Mouse (Mus musculus) neural tube, embryonic 15.5 days (tissue): ENCODE results near the gene Cacna1a. TPM values are rescaled to one million over a fixed set of nuclear protein-coding genes. Genes with fewer than 3 reads are reported as not detected.
"Not testable (repeated sequence)": the region's sequence is repeated elsewhere in the genome, so short reads cannot be mapped to it uniquely, and the experiment has no call there.

Source experiments
- ATAC-seq: fragments of 200-750 bp; cut with Nextera tagmentation; 2 replicates; pipeline ENCODE4 v1.8.0; 2017; ENCODE audit warnings: mild to moderate bottlenecking, moderate TSS enrichment, moderate library complexity; ENCODE audit not compliant: low FRiP score
- H3K27ac ChIP-seq: fragments of 300-500 bp; sonication (generic); replicated peaks from 2 replicates; pipeline ENCODE4 v1.5.1; 2015; ENCODE audit warnings: mild to moderate bottlenecking, inconsistent platforms
- H3K27me3 ChIP-seq: fragments of 300-500 bp; sonication (generic); replicated peaks from 2 replicates; pipeline ENCODE4 v1.6.1; 2015; ENCODE audit warnings: inconsistent platforms
- H3K36me3 ChIP-seq: fragments of 300-500 bp; sonication (generic); 2 replicates; pipeline ENCODE4 v1.6.1; 2015; ENCODE audit warnings: inconsistent platforms
- H3K4me1 ChIP-seq: fragments of 300-500 bp; sonication (generic); 2 replicates; pipeline ENCODE4 v1.6.1; 2015; ENCODE audit warnings: inconsistent platforms
- H3K4me2 ChIP-seq: fragments of 300-500 bp; sonication (generic); 2 replicates; pipeline ENCODE4 v1.6.1; 2015; ENCODE audit warnings: inconsistent platforms, mild to moderate bottlenecking, moderate library complexity
- H3K4me3 ChIP-seq: fragments of 300-500 bp; sonication (generic); replicated peaks from 2 replicates; pipeline ENCODE4 v1.5.1; 2015; ENCODE audit warnings: mild to moderate bottlenecking, inconsistent platforms
- H3K9ac ChIP-seq: fragments of 300-500 bp; sonication (generic); replicated peaks from 2 replicates; pipeline ENCODE4 v1.6.1; 2015; ENCODE audit warnings: mild to moderate bottlenecking, inconsistent platforms
- H3K9me3 ChIP-seq: fragments of 300-500 bp; sonication (generic); replicated peaks from 2 replicates; pipeline ENCODE4 v1.6.1; 2016; ENCODE audit warnings: inconsistent platforms
- WGBS: fragments of 180-500 bp; shearing (Covaris S2); methylation state at CpG from one replicate; pipeline ENCODE4 v1.1.7; 2015; ENCODE audit warnings: mixed read lengths; 5-methylcytosine and 5-hydroxymethylcytosine counted together
- polyA plus RNA-seq: library from polyadenylated mRNA; unstranded; fragments of >200 nt; fragmentation: Nextera tagmentation; extraction: Ambion mirVana; gene quantifications from 2 replicates; pipeline ENCODE4 v1.2.1, GENCODE M21; 2015

The Cacna1a gene
- polyA plus RNA-seq, 1 experiment from 2014 or later: 23.6 TPM

- Histone ChIP-seq H3K9me3 (no peaks in the 10 kb centered on the region), H3K9ac (peak overlapping the region; percentile 21), H3K4me1 (peaks cover 20% of the 10 kb centered on the region), H3K4me2 (peak overlapping the region; percentile 46), H3K27ac (no peak overlapping the region), H3K36me3 (peaks cover 18% of the 10 kb centered on the region), H3K4me3 (peak overlapping the region; percentile 6; the same call in 1 of the 2 replicates), H3K27me3 (0 out of 2 replicates have a peak, but pooled peaks cover 3% of the 10 kb centered on the region)
- WGBS: 14% methylated on average over 25 of the region's 26 CpGs
- 0 out of 2 replicates have a peak, but pooled peaks have one; percentile 29 for ATAC-seq
Measured at GRCm38 (mm10) chr8:84600311-84600907, 212.2 kb downstream of the Cacna1a start.

DNA sequence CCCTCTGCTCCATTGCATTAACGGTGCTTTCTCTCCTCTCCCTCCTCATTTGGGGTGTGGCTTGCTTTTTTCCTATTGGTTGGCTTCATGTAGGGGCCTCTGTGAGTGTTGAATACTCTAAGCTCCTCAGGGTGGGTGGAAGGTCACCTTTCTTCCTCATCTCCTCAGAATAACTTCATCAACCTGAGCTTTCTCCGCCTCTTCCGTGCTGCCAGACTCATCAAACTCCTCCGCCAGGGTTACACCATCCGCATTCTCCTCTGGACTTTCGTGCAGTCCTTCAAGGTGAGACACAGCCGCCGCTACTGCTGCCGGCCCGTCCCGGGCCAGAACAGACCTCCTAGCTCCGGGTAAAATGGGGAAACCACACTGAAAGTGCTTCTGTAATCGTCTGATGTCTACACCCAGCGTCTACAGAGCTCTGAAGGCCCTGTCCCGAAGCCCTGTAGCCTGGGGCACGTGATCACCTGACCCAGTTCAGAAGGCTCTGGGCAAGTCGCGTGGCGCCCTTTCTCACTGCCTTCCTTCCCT lies 213.0 kb downstream of the Cacna1a start:
- H3K27ac ChIP-seq: no peak overlapping the region
- 0 out of 2 replicates have a peak overlapping the region, but pooled peaks have one; percentile 21 for H3K9ac ChIP-seq
- H3K9me3 ChIP-seq: no peaks in the 10 kb centered on the region
- peak overlapping the region; percentile 46 for H3K4me2 ChIP-seq
- 0 out of 2 replicates have a peak, but pooled peaks cover 3% of the 10 kb centered on the region for H3K27me3 ChIP-seq
- H3K4me1 ChIP-seq: peaks cover 20% of the 10 kb centered on the region
- no peak for ATAC-seq
- WGBS: 14% methylated on average over 19 of the region's 19 CpGs
- H3K36me3 ChIP-seq: peaks cover 18% of the 10 kb centered on the region
- peak overlapping the region; percentile 13; the same call in 1 of the 2 replicates for H3K4me3 ChIP-seq

GRCm38 (mm10) chr8:84614512-84615223 lies 226.4 kb downstream of the Cacna1a start:
- Histone ChIP-seq H3K9me3 (no peaks in the 10 kb centered on the region), H3K4me2 (no peak overlapping the region), H3K36me3 (peaks cover 18% of the 10 kb centered on the region), H3K4me1 (peaks cover 17% of the 10 kb centered on the region; the same call in 1 of the 2 replicates), H3K9ac (no peak overlapping the region), H3K27ac (no peak overlapping the region), H3K4me3 (no peak overlapping the region), H3K27me3 (no peaks in the 10 kb centered on the region)
- 24% methylated on average over 16 of the region's 16 CpGs for WGBS
- no peak for ATAC-seq

DNA sequence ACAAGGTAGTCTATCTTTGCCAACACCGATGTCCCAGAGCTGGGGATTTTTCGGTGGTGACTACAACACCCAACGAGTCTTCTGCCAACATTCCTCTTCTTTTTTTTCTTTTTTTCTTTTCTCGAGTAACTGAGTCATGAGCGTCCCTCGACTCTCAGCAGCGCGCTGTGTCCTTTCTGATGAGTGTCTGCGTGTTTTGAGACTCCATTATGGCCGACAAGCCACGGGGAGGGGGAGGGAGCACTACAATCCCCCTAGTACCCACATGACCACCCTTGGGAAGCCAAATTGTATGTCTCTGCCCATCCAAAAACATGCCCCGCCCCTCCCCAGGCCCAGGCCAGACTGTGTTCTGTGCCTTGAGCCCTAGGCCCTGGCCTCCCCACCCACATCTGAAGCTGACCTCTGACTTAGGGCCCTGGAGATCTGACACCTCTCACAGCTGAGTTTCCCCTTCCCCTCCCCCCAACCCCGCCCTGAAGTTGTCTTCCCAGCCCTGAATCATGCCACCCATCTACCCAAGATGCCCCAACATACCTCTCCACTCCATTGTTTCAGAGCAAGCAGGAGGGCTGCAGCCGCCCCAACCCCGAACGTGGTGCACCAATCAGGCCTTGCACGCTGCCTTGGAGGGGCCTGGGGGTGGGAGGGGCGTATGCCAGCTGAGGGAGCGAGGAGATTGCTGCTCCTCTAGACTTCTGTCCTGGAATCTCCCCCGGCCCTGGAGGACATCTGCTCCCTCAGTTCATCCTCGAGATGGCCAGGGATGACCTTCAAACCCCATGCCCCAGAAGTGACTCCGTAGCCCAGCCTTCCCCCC lies 227.6 kb downstream of the Cacna1a start:
- H3K4me2 ChIP-seq: no peak overlapping the region
- H3K27me3 ChIP-seq: no peaks in the 10 kb centered on the region
- peaks cover 22% of the 10 kb centered on the region for H3K36me3 ChIP-seq
- no peaks in the 10 kb centered on the region for H3K9me3 ChIP-seq
- H3K4me3 ChIP-seq: no peak overlapping the region
- H3K9ac ChIP-seq: no peak overlapping the region
- 26% methylated on average over 22 of the region's 22 CpGs for WGBS
- peak; percentile 22; the same call in 1 of the 2 replicates for ATAC-seq
- no peak overlapping the region for H3K27ac ChIP-seq
- peaks cover 17% of the 10 kb centered on the region; the same call in 1 of the 2 replicates for H3K4me1 ChIP-seq

DNA sequence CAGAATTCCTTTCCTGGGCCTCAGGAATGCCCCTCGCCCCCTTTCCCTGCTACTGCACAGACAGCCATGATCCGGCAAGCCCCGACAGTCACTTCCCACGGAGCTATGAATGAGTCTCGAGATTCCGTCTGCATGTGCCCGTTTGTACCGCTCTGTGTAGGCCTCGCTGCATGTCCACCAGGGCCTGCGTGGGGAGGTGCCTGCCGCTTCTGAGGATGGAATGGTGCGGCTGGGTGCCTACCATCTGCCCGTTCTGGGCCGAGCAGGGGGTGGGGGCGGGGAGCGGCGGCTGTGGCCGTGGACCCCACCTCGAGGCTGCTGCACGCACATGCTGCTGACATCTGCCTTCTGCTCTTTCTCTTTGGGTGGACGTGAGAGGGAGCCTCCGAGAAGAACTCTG lies 228.8 kb downstream of the Cacna1a start:
- H3K36me3 ChIP-seq: peaks cover 20% of the 10 kb centered on the region
- H3K4me3 ChIP-seq: no peak overlapping the region
- H3K27ac ChIP-seq: no peak overlapping the region
- no peaks in the 10 kb centered on the region for H3K9me3 ChIP-seq
- H3K4me1 ChIP-seq: peaks cover 17% of the 10 kb centered on the region; the same call in 1 of the 2 replicates
- H3K4me2 ChIP-seq: no peak overlapping the region
- 40% methylated on average over 22 of the region's 22 CpGs for WGBS
- H3K9ac ChIP-seq: no peak overlapping the region
- no peak for ATAC-seq
- no peaks in the 10 kb centered on the region for H3K27me3 ChIP-seq

- H3K27me3 ChIP-seq: no peaks in the 10 kb centered on the region
- WGBS: 81% methylated on average over 8 of the region's 8 CpGs
- H3K4me2 ChIP-seq: no peak overlapping the region
- H3K4me1 ChIP-seq: peaks cover 7% of the 10 kb centered on the region; the same call in 1 of the 2 replicates
- H3K4me3 ChIP-seq: no peak overlapping the region
- no peak for ATAC-seq
- no peak overlapping the region for H3K9ac ChIP-seq
- H3K27ac ChIP-seq: no peak overlapping the region
- peaks cover 12% of the 10 kb centered on the region for H3K36me3 ChIP-seq
- no peaks in the 10 kb centered on the region for H3K9me3 ChIP-seq
Measured at GRCm38 (mm10) chr8:84621102-84621625, 232.9 kb downstream of the Cacna1a start.

DNA sequence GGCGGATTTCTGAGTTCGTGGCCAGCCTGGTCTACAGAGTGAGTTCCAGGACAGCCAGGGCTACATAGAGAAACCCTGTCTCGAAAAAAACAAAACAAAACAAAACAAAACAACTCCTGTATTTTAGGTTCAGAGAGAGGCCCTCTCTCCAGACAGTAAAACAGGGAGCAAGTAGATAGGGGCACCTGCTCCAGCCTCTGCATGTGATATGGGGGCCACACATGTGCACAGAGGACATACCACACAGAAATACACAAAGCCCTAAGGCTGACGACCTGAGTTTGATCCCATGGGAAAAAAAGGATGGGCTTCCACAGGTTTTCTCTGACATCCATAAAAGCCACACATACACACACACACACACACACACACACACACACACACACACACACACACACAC lies 235.2 kb downstream of the Cacna1a start:
- not testable (repeated sequence) for H3K9me3 ChIP-seq, H3K27ac ChIP-seq, H3K4me2 ChIP-seq, H3K4me1 ChIP-seq, ATAC-seq, H3K9ac ChIP-seq, H3K27me3 ChIP-seq, H3K4me3 ChIP-seq
- 81% methylated on average over 4 of the region's 4 CpGs for WGBS
- H3K36me3 ChIP-seq: peaks cover 18% of the 10 kb centered on the region

DNA sequence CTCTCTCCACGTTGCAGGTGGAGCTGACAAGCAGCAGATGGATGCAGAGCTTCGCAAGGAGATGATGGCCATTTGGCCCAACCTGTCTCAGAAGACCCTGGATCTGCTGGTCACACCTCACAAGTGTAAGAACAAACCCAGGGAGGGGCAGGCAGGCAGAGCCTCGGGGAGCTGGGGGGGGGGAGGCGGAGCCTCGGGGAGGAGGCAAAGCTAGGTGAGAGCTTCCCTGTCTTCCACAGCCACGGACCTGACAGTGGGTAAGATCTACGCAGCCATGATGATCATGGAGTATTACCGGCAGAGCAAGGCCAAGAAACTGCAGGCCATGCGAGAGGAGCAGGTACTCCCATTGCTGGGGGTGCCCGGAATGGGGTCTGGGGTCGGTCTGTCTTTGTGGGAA lies 241.3 kb downstream of the Cacna1a start:
- peaks cover 39% of the 10 kb centered on the region for H3K36me3 ChIP-seq
- H3K4me2 ChIP-seq: no peak overlapping the region
- no peak overlapping the region for H3K4me3 ChIP-seq
- no peak overlapping the region for H3K9ac ChIP-seq
- ATAC-seq: no peak
- no peaks in the 10 kb centered on the region for H3K27me3 ChIP-seq
- no peaks in the 10 kb centered on the region for H3K9me3 ChIP-seq
- WGBS: 81% methylated on average over 11 of the region's 11 CpGs
- no peak overlapping the region for H3K27ac ChIP-seq
- peaks cover 8% of the 10 kb centered on the region for H3K4me1 ChIP-seq

GRCm38 (mm10) chr8:84630145-84630544 lies 241.9 kb downstream of the Cacna1a start:
- no peak for ATAC-seq
- Histone ChIP-seq H3K4me3 (no peak overlapping the region), H3K27me3 (no peaks in the 10 kb centered on the region), H3K27ac (no peak overlapping the region), H3K9ac (no peak overlapping the region), H3K9me3 (no peaks in the 10 kb centered on the region), H3K4me1 (peaks cover 13% of the 10 kb centered on the region), H3K36me3 (peaks cover 39% of the 10 kb centered on the region), H3K4me2 (no peak overlapping the region)
- WGBS: 85% methylated on average over 4 of the region's 4 CpGs

GRCm38 (mm10) chr8:84631813-84632212 lies 243.6 kb downstream of the Cacna1a start:
- no peak overlapping the region for H3K27ac ChIP-seq
- WGBS: 94% methylated on average over 4 of the region's 4 CpGs
- H3K9me3 ChIP-seq: no peaks in the 10 kb centered on the region
- H3K9ac ChIP-seq: no peak overlapping the region
- H3K4me3 ChIP-seq: no peak overlapping the region
- ATAC-seq: no peak
- peaks cover 25% of the 10 kb centered on the region for H3K4me1 ChIP-seq
- H3K27me3 ChIP-seq: no peaks in the 10 kb centered on the region
- peaks cover 36% of the 10 kb centered on the region for H3K36me3 ChIP-seq
- no peak overlapping the region for H3K4me2 ChIP-seq
